Mouse (Mus musculus) CH12.LX (cell line): ENCODE measurements around the gene Rtn4rl2. TPM values are rescaled to one million over a fixed set of nuclear protein-coding genes. Genes with fewer than 3 reads are reported as not detected.

Experiments used
- DNase-seq: peaks from one replicate; pipeline ENCODE4 v3.0.0-alpha.2; 2013; ENCODE audit errors: extremely low read depth
- H3K27ac ChIP-seq: 2 replicates; pipeline ENCODE4 v1.5.1; 2012; ENCODE audit warnings: low read depth, mild to moderate bottlenecking, control low read depth, moderate library complexity; ENCODE audit not compliant: insufficient read depth
- H3K27me3 ChIP-seq: replicated peaks from 2 replicates; pipeline ENCODE3; 2012; ENCODE audit warnings: inconsistent platforms
- H3K36me3 ChIP-seq, 2 experiments: replicated peaks in 1 of 2; 2 replicates each; pipeline versions ENCODE3 to v1.6.1; 2012; ENCODE audit warnings: inconsistent platforms in 1 of 2, low read length in 1 of 2, mild to moderate bottlenecking in 1 of 2, mixed read lengths in 1 of 2, moderate library complexity in 1 of 2; ENCODE audit not compliant: control insufficient read depth in 1 of 2, insufficient read depth in 1 of 2
- H3K4me1 ChIP-seq, 2 experiments: 2 replicates each; pipeline ENCODE4 v1.6.1; 2012; ENCODE audit warnings: inconsistent platforms in 1 of 2, moderate library complexity in 1 of 2; ENCODE audit not compliant: insufficient read depth in 2 of 2, control insufficient read depth in 1 of 2
- H3K4me2 ChIP-seq: 2 replicates; pipeline ENCODE4 v1.6.1; 2012; ENCODE audit warnings: low read depth, mild to moderate bottlenecking, control low read depth; ENCODE audit not compliant: poor library complexity, insufficient read depth, severe bottlenecking
- H3K4me3 ChIP-seq, 3 experiments: fragments of 150-350 bp in 1 of 3; sonication (generic) in 1 of 3; replicated peaks in 1 of 3; 2 replicates each; pipeline versions ENCODE3 to v1.5.1; 2011 to 2012; ENCODE audit warnings: low read depth in 2 of 3, low read length in 2 of 3, mild to moderate bottlenecking in 2 of 3, moderate library complexity in 2 of 3, control low read depth in 1 of 3, improper control_type of control experiment in 1 of 3, inconsistent platforms in 1 of 3, mixed read lengths in 1 of 3; ENCODE audit not compliant: poor library complexity in 1 of 3
- H3K79me2 ChIP-seq: replicated peaks from 2 replicates; pipeline ENCODE4 v1.6.1; 2012; ENCODE audit warnings: mild to moderate bottlenecking, moderate library complexity; ENCODE audit not compliant: control insufficient read depth, poor library complexity, insufficient read depth, severe bottlenecking; ENCODE audit errors: extremely low read depth
- H3K9ac ChIP-seq: 2 replicates; pipeline ENCODE4 v1.6.1; 2012; ENCODE audit warnings: low read depth, mild to moderate bottlenecking, control low read depth, moderate library complexity; ENCODE audit not compliant: insufficient read depth
- H3K9me3 ChIP-seq: replicated peaks from 2 replicates; pipeline ENCODE3; 2012; ENCODE audit warnings: low read length, inconsistent platforms, mixed read lengths
- CTCF ChIP-seq, 2 experiments: IDR thresholded peaks in 1 of 2; conservative IDR thresholded peaks in 1 of 2; 2 replicates each; pipeline ENCODE4 v1.5.1; 2011 to 2012; ENCODE audit warnings: low read depth in 2 of 2, low read length in 2 of 2, improper control_type of control experiment in 1 of 2, inconsistent platforms in 1 of 2, mild to moderate bottlenecking in 1 of 2, moderate library complexity in 1 of 2
- ELF1 ChIP-seq: IDR thresholded peaks from 2 replicates; pipeline ENCODE4 v1.6.1; 2014; ENCODE audit warnings: low read depth, mild to moderate bottlenecking, inconsistent platforms, low read length, improper control_type of control experiment
- ETS1 ChIP-seq: conservative IDR thresholded peaks from 2 replicates; pipeline ENCODE4 v1.6.1; 2012; ENCODE audit warnings: low read depth, mild to moderate bottlenecking, inconsistent platforms, low read length, improper control_type of control experiment, moderate library complexity
- GABPA ChIP-seq: IDR thresholded peaks from 2 replicates; pipeline ENCODE4 v1.6.1; 2012; ENCODE audit warnings: low read depth, low read length, improper control_type of control experiment, inconsistent platforms; ENCODE audit not compliant: insufficient replicate concordance
- JUND ChIP-seq: conservative IDR thresholded peaks from 2 replicates; pipeline ENCODE4 v1.6.1; 2011; ENCODE audit warnings: low read depth, low read length, improper control_type of control experiment
- MEF2A ChIP-seq: IDR thresholded peaks from 2 replicates; pipeline ENCODE4 v1.6.1; 2014; ENCODE audit warnings: low read depth, mild to moderate bottlenecking, inconsistent platforms, low read length, improper control_type of control experiment, borderline replicate concordance
- PAX5 ChIP-seq: IDR thresholded peaks from 2 replicates; pipeline ENCODE4 v1.6.1; 2012; ENCODE audit warnings: low read length, inconsistent platforms, mixed read lengths
- POLR2A ChIP-seq: IDR thresholded peaks from 2 replicates; pipeline ENCODE4 v1.6.1; 2011; ENCODE audit warnings: low read depth, mild to moderate bottlenecking, improper control_type of control experiment, low read length
- POLR2AphosphoS2 ChIP-seq: IDR thresholded peaks from 2 replicates; pipeline ENCODE4 v1.6.1; 2011; ENCODE audit warnings: low read depth, low read length, improper control_type of control experiment
- RAD21 ChIP-seq: IDR thresholded peaks from 2 replicates; pipeline ENCODE4 v1.6.1; 2011; ENCODE audit warnings: low read depth, mild to moderate bottlenecking, low read length, improper control_type of control experiment, moderate library complexity
- RCOR1 ChIP-seq: conservative IDR thresholded peaks from 2 replicates; pipeline ENCODE4 v1.6.1; 2012; ENCODE audit warnings: low read depth, mild to moderate bottlenecking, inconsistent platforms, low read length, improper control_type of control experiment
- SIN3A ChIP-seq: IDR thresholded peaks from 2 replicates; pipeline ENCODE4 v1.6.1; 2012; ENCODE audit warnings: low read length, improper control_type of control experiment, inconsistent platforms
- SMC3 ChIP-seq: IDR thresholded peaks from 2 replicates; pipeline ENCODE4 v1.6.1; 2011; ENCODE audit warnings: low read depth, low read length, improper control_type of control experiment
- TCF12 ChIP-seq: IDR thresholded peaks from 2 replicates; pipeline ENCODE4 v1.6.1; 2014; ENCODE audit warnings: low read depth, mild to moderate bottlenecking, inconsistent platforms, low read length, improper control_type of control experiment
- UBTF ChIP-seq: IDR thresholded peaks from 2 replicates; pipeline ENCODE4 v1.6.1; 2012; ENCODE audit warnings: low read depth, mild to moderate bottlenecking, inconsistent platforms, low read length, improper control_type of control experiment, moderate library complexity
- ZC3H11A ChIP-seq: IDR thresholded peaks from 2 replicates; pipeline ENCODE4 v1.6.1; 2012; ENCODE audit warnings: low read depth, mild to moderate bottlenecking, inconsistent platforms, low read length, improper control_type of control experiment
- dilution Hi-C: fragments of 300-500 bp; cut with MboI; formaldehyde crosslinking; loops from 2 replicates; pipeline ENCODE4 v1.14.3; 2020; ENCODE audit warnings: low sequenced_read_pairs; ENCODE audit not compliant: extremely low pct_unique_long_range_greater_than_20kb, extremely low pct_ligation_motif_present
- in situ Hi-C: fragments of 300-500 bp; cut with MboI; formaldehyde crosslinking; loops from 3 replicates; pipeline ENCODE4 v1.14.3; 2019; ENCODE audit warnings: low sequenced_read_pairs, low pct_ligation_motif_present, low pct_unique_long_range_greater_than_20kb, mixed read lengths
- polyA plus RNA-seq: library from polyadenylated mRNA; unstranded; fragments of >175 nt; gene quantifications from 2 replicates; pipeline ENCODE4 v1.2.1, GENCODE M21; 2012; ENCODE audit warnings: low read depth; ENCODE audit not compliant: insufficient read length
- total RNA-seq, 2 experiments: library from RNA; depleted of rRNA; stranded (reverse); fragments of 300-350 nt in 1 of 2; fragments of >200 nt in 1 of 2; gene quantifications; 2 replicates each; pipeline ENCODE4 v1.2.3; 2012 to 2014

Rtn4rl2 gene
- total and polyA plus RNA-seq, 3 experiments: not detected

GRCm38 (mm10) chr2:84893359-84893758 is 6.8 kb upstream of the Rtn4rl2 start:
- no peak overlapping the region for H3K4me2 ChIP-seq
- no peak for TF ChIP-seq SIN3A
- no peak for TF ChIP-seq POLR2AphosphoS2
- TF ChIP-seq JUND: no peak
- no peak for TF ChIP-seq UBTF
- no peak for TF ChIP-seq RAD21
- no peak for TF ChIP-seq RCOR1
- TF ChIP-seq POLR2A: no peak
- no peak for TF ChIP-seq ELF1
- TF ChIP-seq PAX5: no peak
- TF ChIP-seq GABPA: no peak
- TF ChIP-seq, all 38 proteins: peak for 0
- Histone ChIP-seq H3K9ac (no peak overlapping the region), H3K4me3 (no peak overlapping the region), H3K79me2 (no peaks in the 10 kb centered on the region), H3K27me3 (peaks cover 13% of the 10 kb centered on the region), H3K27ac (no peak overlapping the region), H3K36me3 (no peaks in the 10 kb centered on the region), H3K4me1 (peaks cover 0 to 12% of the 10 kb centered on the region in 2 experiments; a peak in 2 of 4 replicates), H3K9me3 (no peaks in the 10 kb centered on the region)
- in situ Hi-C loops: loop anchor here (25.0 kb wide), 1 partner anchor 344 kb away; no protein-coding TSS in a partner anchor
- DNase-seq: no peak
- dilution Hi-C loops: no loop called here

GRCm38 (mm10) chr2:84890045-84890340 is 3.5 kb upstream of the Rtn4rl2 start:
- Histone ChIP-seq H3K4me3 (no peak overlapping the region), H3K9ac (no peak overlapping the region), H3K4me2 (peak overlapping the region; percentile 45), H3K4me1 (peaks cover 0 to 13% of the 10 kb centered on the region in 2 experiments; a peak in 2 of 4 replicates), H3K79me2 (no peaks in the 10 kb centered on the region), H3K36me3 (no peaks in the 10 kb centered on the region), H3K9me3 (peaks cover 4% of the 10 kb centered on the region), H3K27me3 (peaks cover 32% of the 10 kb centered on the region), H3K27ac (no peak overlapping the region)
- TF ChIP-seq SMC3 (peak; percentile 89), SIN3A (no peak), MEF2A (no peak), RAD21 (peak; percentile 75), TCF12 (no peak), ZC3H11A (peak; percentile 35; the same call in 1 of the 2 replicates), GABPA (no peak), ETS1 (no peak), POLR2A (no peak), CTCF (conservative IDR thresholded peaks at IDR 0.05 in 1 of 2, IDR thresholded peaks at IDR 0.05 in 1 of 2; ENCODE audit: low read depth in 2 of 2, low read length in 2 of 2) (peak; percentile 33 to 88; a peak in 3 of 4 replicates)
- in situ Hi-C loops (loop anchor here (25.0 kb wide), 1 partner anchor 347 kb away; no protein-coding TSS in a partner anchor), dilution Hi-C loops (no loop called here)
- peak; percentile 76 for DNase-seq
